Mouse (Mus musculus) heart, adult 8-10 months (tissue): Measurements from ENCODE around the gene Sars2. TPM values are rescaled to one million over a fixed set of nuclear protein-coding genes. Genes with fewer than 3 reads are reported as not detected.

Experiments
- DNase-seq: peaks from one replicate; pipeline ENCODE4 v3.0.0; 2022; ENCODE audit warnings: low spot score
- total RNA-seq, 4 experiments: library from RNA; stranded (reverse); gene quantifications; 2 replicates each; pipeline ENCODE4 v1.2.4; 2022

Gene Sars2
- total RNA-seq, 4 experiments from 2014 or later, result 13.1 to 15.0 (median 13.7) TPM

DNA sequence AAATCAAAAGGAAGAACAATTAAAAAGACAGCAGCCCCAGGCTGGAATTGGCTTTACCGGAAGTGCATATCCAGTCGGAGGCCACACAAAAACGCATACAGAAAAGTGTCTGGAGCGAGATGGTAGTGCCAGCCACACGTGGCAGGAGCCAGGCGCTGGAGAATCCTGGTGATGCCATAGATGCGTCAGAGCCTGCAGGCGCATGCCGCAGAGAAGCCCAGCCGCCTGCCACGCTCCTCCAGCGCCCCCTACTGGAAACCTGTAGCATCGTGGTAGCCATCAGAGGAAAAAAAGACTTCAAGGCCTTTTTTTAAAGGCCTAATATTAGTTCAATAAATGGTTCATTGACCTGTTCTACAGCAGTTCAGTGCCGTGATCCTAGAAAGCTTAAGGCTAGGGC, 15.2 kb upstream of the Sars2 start:
- DNase-seq, result peak; percentile 33

DNA sequence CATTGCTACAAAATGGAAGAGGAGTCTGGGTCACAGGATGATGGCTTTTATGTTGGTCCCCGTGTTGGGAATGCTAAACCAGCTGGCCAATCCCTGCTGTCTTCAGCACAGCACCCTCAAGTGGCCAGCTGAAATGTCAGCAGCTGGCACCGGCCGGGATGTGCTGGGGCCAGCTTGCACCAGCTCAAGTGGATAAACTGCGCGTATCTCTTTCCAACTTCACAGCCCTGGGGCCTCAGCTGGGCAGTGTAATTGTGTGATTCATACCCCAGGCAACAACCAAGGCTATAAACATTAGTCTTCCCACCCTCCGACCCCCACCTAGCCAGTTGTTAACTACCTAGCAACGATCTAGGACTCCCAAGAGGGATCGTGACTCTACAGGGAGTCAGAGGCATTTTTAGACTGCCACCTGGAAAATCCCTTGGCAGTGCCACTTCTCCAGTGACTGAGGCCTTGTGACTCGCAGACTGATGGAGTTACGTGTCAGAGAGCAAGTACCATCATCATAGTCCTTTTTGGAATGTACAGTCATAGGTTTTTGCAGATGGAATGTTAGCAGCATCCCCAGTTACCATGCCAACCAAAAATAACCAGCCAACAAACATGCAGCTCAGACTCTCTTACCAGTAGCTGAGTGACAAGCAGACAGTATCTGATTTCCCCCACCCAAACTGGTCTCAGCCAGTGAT, 14.0 kb upstream of the Sars2 start:
- DNase-seq, result no peak

DNA sequence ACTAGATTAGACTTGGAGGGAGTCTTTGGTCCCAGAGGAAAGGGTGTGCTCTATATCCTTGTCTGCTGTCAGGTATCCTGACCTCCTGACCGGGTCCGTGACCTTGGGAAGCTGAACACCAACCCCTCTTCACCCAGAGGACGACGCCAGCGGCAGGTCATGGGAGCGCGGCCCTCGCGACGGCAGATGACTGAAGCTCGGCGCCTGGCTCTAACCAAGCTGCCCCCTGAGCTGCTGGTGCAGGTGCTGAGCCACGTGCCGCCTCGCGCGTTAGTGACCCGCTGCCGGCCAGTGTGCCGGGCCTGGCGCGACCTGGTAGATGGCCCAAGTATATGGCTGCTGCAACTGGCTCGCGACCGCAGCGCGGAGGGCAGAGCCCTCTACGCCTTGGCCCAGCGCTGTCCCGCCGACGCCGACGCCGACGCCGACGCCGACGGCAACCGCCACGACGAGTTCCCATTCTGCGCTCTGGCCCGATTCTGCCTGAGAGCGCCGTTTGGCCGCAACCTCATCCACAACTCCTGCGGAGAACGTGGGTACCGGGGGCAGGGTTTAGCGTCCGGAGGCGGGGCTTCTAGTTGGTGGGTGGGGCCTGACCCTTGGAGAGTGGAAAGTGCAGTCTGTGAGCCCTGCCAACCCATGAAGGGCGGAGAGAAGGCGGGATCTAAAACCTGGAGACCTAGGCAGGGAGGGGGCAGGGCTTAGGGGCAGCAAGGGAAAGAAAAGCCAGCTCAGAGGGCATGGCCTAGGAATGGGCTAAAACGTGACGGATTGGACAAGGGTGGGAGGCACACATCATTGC, 9.2 kb upstream of the Sars2 start:
- peak; percentile 44 for DNase-seq

DNA sequence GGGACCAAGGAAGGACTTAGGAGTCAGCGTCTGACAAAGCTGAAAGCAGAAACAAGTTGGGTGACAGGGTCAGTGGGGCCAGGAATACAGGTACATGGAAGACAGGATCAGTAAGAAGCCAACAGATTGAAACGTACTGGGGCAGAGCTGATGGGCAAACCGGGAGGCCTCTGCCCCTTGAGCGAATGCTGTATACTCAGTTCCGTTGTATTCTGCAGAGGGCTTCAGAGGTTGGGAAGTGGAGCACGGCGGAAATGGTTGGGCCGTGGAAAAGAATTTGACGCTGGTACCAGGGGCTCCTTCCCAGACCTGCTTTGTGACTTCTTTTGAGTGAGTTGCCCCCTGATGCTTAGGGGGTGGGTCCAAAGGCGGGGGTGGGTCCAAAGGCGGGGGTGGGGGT, 8.6 kb upstream of the Sars2 start:
- DNase-seq, result no peak

DNA sequence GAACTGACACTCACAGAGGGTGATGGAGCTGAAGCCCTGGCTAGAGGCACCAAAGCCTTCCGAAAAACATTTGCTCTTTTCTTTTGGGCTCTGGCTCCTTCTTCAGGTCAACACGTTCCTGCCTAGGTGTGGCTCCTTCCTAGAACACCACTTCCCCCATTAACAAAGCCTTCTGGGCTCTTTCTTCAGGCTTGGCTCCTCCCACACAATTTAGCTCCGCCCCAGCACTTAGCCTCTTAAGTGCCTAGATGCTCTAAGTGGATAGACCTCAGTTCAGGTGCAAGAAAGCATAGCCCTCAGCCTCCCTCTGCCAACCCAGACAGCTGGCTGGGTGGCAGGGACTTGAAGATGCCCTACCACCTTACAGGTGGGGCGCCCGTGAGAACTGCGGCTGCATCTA, 6.1 kb upstream of the Sars2 start:
- no peak for DNase-seq

DNA sequence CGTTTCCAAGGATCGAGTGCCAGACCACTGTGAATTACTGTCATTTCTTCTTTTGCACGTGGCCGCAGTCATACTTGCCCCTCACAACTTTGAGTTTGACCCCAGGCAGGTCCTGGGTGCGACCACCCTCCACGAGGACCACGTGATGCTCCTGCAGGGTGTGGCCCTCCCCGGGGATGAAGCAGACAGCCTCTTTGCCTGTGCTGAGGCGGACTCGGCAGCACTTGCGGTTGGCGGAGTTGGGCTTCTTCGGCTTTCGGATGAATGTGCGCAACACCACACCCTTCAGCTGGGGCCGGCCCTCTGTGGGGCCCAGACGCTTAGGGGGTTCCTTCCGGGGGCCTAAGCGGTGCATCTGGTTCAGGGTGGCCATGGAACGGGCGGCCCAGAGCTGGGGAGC, 2.0 kb upstream of the Sars2 start:
- no peak for DNase-seq

DNA sequence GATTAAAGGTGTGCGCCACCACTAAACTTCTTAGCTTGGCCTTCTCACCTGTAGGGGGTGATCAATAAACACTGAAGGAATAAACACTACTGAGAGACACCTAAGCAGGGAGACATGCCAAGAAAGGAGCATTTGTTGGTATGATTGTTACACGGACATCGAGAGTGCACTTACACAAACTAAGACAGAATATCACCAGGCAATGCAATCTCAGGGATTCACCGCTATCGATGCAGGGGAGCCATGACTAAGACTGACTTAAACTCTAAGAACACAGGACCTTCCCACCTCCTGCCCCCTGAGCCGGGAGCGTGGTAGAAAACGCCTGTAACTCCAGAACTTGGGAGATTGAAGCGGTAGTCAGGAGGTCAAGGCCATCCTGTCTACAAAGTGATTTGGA, 843 bp upstream of the Sars2 start:
- DNase-seq, result no peak

DNA sequence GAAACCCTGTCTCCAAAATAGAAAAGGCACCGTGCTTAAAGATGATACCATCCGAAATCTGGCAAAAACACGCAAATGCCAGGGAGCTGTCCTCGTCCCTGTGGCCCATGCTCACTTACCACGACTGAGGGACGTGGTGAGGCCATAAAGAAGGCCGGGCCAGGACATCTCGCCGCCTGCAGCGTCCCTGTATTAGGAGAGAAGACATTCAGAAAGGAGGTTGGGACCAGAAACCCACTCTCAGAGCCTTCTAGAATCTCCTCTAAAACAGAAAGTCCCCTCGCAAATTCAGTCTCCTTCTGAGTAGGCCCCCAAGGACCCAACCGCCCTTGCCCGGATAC, 454 bp upstream of the Sars2 start:
- no peak for DNase-seq

DNA sequence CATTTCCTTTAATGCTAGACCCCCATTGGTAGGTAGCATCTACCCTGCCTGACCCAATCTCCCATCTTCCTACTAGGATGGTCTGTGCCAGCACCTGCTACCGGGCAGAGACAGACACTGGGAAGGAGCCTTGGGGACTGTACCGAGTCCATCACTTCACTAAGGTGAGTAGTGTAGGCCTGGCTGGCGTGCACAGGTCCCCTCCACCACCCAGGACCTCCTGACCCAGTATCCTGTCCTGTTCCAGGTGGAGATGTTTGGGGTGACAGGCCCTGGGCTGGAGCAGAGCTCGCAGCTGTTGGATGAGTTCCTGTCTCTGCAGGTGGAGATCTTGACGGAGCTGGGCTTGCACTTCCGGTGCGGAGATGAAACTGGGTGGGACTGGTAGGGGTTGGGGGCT, 8.1 kb downstream of the Sars2 start:
- DNase-seq, result no peak

DNA sequence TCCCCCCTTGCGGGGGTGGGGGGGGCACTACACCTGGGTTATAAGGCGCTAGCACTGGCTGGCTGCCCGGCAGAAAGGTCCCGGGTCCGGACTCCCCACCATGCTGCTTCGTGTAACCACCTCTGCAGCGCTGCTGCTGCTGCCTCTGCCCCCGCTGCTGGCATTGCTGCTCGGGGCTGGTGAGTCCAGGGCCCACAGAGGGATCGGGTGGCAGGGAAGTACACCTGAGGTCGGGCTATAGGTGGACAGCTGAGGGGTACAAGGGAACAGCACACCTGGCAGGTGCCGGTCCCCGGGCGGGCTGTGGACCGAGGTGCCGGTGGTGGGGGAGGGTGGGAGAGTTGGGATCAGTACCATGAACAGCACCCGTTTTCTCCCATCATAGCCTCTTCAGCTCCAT, 14.3 kb downstream of the Sars2 start, which contains the start of gene Ccer2:
Gene Ccer2 (plus strand): TSS at position 96 of the 400 bp plus-strand sequence.
- no peak for DNase-seq

DNA sequence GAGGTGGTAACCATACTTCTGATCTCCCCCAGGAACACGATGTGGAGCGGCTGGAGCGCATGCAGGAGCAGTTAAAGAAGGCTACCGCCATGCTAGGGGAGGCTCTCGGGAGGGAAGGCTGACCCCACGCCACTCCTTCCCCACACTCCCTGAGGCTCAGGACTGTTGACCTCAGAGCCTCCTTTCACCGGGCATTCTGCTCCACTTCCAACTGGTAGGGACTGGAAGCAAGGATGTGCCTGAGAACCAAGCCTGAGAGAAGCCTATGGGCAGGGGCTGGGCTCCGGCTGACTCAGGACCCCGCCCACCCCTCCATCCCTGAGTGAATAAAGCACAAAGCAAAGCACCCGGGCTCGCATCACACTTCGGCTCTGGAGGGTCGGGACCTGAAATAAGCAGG, 16.8 kb downstream of the Sars2 start:
- DNase-seq, result no peak

DNA sequence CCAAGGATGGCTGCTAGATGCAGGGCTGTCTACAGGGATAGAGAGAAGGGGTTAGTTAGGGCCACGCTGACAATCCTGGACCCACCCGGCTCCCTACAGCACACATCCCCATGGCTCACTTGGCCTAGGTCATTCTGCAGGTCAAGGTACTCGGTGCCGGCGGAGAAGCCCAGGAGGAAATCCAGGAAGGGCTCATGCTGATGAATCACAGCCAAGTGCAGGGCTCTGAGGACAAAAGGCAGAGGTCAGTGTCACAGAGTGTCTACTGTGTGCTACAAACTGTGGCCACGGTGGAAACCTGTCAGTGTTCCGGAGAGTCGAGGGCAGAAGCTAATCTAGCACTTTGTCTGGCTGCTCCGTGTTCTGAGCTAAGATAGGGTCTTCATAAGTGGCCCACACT, 20.1 kb downstream of the Sars2 start:
- no peak for DNase-seq

DNA sequence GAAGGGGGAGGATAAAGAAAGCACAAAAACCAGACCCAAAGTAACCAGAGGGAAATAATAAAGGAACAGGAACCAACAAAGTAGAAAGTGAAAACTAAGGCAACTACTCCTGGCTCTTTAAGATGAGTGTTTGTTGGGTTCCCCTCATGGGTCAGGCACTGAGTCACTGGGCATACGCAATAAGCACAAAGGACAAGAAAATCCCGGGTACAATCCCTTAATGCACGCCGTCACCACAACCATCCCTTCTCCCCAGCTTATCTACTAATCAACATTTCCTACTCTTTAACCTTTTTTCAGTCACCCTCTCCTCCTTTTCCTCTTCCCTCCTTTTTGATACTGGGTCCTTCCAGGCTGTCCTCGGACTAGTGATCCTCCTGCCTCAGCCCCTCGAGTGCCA, 23.4 kb downstream of the Sars2 start:
- no peak for DNase-seq

DNA sequence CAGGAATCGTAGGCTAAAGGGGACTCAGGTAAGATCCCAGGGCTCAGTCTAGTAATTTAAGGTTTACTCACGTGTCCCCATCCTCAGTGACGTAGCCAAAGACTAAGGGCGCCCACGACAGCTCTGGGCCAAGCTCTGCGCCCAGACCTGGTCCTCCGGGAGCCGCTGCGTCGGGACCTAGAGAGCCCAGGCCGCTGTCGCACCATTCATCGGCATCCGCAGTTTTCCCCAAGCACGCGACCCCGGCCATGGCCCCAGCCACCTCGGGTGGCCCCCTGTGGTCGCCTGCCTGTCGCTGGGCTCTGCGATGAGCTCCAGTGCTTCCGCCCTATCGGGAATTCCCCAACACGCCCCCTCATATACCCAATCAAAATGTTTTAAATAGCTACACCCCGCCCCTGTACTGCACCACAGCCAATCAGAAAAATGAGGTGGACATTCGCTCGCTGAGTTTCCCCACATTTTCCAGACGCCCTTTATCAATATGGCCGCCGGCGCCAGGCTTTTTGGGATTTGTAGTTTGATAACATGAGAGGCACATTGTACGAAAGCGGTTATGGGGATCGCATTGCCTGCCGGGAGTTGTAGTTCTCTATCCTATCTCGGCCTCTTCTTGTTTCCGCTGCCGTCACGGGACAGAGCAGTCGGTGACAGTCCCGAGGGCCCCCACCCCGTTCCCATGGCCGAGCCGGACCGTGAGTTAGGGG, 24.5 kb downstream of the Sars2 start, which contains the start of gene Sirt2:
Gene Sirt2 (plus strand): TSS at position 563 of the 707 bp plus-strand sequence.
- peak; percentile 100 for DNase-seq

DNA sequence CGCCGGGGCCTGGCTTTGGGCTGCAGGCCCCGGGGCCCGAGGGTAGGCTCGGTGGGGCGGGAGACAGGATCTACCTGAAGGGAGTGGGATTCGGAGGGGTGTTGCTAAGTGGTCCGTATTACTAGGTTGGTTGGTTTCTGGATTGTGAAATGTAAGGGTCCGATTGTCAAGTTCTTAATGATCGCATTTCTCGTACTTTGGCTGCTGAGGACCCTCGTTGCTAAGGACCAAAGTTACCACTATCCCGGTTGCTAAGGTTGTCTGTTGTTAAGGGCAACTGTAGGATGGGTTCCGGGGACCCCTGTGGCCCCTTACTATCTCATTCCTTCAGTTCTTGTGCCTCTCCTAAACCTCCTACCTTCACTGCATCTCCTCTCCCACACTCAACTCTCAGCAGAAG, 25.1 kb downstream of the Sars2 start:
- DNase-seq, result no peak

DNA sequence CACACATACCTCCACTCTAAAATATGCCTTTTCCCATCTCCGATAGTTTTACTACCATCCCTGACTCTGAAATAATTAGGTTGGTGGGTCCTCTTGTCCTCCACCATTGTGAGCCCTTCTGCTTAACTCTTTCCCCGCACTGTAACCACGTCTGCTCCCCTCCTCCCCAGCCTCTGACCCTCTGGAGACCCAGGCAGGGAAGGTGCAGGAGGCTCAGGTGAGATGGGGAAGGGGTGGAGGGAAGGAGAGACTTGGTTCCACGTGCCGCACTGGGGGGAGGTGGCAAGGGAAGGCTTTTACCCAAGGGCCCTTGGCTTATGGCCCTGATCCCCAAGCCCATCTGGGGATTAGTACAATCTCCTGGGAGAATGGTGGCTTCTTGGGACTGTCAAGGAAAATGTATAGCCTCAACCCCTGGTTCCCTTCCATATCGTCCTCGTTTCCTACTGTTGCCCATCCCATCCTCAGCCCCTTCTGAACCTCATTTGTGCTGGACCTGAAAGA, 25.7 kb downstream of the Sars2 start, which contains the start of gene Nfkbib:
Gene Nfkbib (minus strand): TSS at position 51 of the 504 bp plus-strand sequence.
- DNase-seq, result no peak

DNA sequence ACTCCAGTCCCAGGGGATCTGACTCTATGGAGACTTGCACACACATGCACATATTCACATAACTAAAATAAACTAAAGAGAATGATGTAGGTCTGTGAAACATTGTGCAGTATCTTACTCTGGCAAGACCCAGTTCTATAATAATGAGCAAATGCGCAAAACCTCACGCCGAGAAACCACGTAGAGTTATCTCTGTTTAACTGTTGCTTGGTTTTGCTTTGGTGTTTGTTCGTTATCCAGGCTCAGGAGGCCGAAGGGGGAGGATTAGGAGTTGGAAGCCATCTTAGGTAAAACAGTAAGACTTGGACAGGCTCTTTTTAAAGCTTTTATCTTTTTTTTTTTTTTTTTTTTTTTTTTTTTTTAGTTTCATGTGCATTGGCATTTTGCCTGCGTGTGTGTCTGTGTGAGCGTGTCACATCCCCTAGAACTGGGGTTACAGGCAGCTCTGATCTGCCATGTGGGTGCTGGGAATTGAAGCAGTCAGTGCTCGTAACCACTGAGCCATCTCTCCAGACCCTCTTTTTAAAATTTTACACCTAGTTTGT, 27.7 kb downstream of the Sars2 start:
- DNase-seq, result no peak

DNA sequence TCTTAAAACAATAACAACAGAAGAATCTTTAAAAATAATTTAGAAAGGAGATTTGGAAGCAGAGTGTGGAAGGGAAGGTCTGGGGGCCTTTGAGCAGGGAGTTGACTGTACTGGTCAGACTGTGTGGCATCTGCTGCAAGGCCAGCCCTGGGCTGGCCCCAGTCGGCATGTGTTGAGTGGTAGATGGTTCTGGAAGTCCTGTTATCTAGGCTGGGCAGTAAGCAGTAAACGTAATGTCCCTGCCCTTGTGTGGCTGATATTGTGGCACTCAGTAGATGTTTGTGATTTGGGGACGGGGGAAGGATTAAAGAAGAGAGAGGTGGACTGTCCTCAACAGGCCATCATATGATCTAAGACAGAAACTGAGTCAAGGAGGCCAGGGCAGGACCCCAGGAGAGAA, 28.5 kb downstream of the Sars2 start:
- DNase-seq, result no peak

DNA sequence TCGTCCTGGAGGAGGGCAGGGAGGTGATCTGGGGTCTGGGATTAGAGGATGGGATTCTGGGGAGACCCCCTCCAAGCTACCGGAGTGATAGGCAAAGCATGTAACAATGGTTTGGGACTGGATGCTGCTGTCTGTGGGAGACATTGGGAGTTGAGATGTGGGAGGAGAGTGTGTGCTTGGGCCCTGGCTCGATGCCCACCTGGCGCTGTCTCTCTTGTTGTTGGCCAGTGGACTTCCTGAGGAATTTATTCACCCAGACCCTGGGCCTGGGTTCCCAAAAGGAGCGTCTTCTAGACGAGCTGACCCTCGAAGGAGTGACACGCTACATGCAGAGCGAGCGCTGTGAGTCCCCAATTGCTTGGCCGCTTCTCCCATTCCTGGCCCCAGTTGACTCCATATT, 30.1 kb downstream of the Sars2 start:
- DNase-seq, result no peak

DNA sequence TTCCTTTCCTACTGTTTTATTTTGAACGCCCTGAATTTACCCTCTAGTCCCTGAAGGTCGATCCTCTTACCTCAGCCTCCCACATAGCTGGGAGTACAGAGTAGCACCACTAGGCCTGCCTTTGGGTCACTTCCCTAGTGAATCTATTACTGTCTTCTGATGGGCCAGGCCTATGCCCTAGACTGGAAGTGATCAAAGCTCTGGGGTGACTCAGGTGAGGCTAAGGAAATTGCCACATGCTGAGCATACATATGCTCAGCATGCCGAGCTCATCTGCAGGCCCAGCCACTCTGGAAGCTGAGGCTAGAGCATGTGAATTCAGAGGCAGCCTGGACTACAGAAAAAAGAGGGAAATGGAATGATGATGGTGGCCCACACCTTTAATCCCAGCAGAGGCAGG, 31.4 kb downstream of the Sars2 start:
- no peak for DNase-seq

DNA sequence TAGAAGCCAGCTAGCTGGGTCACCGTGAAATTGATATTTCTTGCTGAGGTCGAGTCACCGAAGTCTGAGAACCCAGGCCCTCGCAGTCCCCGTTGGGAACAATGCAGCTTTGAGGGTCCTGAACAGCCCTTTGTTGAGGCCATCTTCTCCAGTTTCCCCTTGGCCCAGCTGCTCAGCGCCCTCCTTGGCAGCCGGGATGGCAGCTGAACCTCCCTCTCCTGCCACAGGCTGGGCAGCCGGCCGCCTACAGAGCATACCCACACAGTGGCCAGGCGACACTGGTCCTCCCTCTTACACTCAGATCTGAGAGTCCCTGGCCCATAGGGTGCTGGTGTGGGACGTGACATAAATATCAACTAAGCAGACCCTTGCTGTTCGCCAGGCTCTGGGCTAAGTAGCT, 32.4 kb downstream of the Sars2 start:
- no peak for DNase-seq

DNA sequence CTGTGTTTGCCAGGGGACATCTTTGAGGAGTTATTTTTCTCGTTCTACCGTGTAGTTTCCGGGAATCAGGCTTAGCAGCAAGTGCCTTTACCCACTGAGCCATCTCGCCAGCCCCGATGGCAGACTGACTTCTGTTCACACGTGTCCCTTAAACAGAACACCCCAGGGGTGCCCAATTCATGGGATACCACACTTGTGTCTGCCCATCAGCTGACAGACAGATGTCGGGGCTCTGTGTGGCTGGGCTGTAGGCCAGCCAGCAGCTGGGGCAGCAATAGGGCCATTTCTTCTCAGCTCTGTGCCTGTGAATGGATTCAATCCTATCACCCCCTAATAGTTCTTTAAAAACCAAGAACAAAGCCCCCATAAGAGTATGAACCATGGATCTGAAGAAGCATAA, 33.3 kb downstream of the Sars2 start:
- DNase-seq, result no peak
